Mouse (Mus musculus) spleen, adult 18-20 months (tissue): ENCODE measurements around the gene Ccdc40.

ENCODE experiments used
- DNase-seq, 2 experiments: peaks; one replicate each; pipeline ENCODE4 v3.0.0; 2022; ENCODE audit warnings: mixed read lengths in 2 of 2

The Ccdc40 gene

GRCm38 (mm10) chr11:119208870-119209370, 19.5 kb upstream of the Ccdc40 start:
- no peak for DNase-seq

- no peak for DNase-seq
Measured at GRCm38 (mm10) chr11:119209371-119210025, 18.9 kb upstream of the Ccdc40 start.

GRCm38 (mm10) chr11:119210321-119211100, 17.9 kb upstream of the Ccdc40 start:
- DNase-seq = no peak

- DNase-seq = no peak
Measured at GRCm38 (mm10) chr11:119211604-119212309, 16.6 kb upstream of the Ccdc40 start.

GRCm38 (mm10) chr11:119213166-119213885, 15.0 kb upstream of the Ccdc40 start:
- no peak for DNase-seq

- no peak for DNase-seq
Measured at GRCm38 (mm10) chr11:119215038-119215904, 13.1 kb upstream of the Ccdc40 start.

GRCm38 (mm10) chr11:119215905-119216507, 12.4 kb upstream of the Ccdc40 start:
- no peak for DNase-seq

GRCm38 (mm10) chr11:119217861-119218260, 10.5 kb upstream of the Ccdc40 start:
- no peak for DNase-seq

GRCm38 (mm10) chr11:119219816-119220465, 8.4 kb upstream of the Ccdc40 start:
- DNase-seq = no peak

- no peak for DNase-seq
Measured at GRCm38 (mm10) chr11:119221812-119222510, 6.4 kb upstream of the Ccdc40 start.

- DNase-seq = no peak
Measured at GRCm38 (mm10) chr11:119223124-119223890, 5.1 kb upstream of the Ccdc40 start.

GRCm38 (mm10) chr11:119224926-119225325, 3.4 kb upstream of the Ccdc40 start:
- DNase-seq = no peak

GRCm38 (mm10) chr11:119225634-119226033, 2.7 kb upstream of the Ccdc40 start:
- DNase-seq = no peak

- no peak for DNase-seq
Measured at GRCm38 (mm10) chr11:119227591-119227990, 781 bp upstream of the Ccdc40 start.

GRCm38 (mm10) chr11:119228846-119229626, 664 bp downstream of the Ccdc40 start:
- DNase-seq = peak; percentile 45 to 59

- DNase-seq = no peak
Measured at GRCm38 (mm10) chr11:119234770-119235169, 6.4 kb downstream of the Ccdc40 start.

- peak in 1 of 2 experiments; percentile 69 for DNase-seq
Measured at GRCm38 (mm10) chr11:119235596-119235995, 7.2 kb downstream of the Ccdc40 start.

- no peak for DNase-seq
Measured at GRCm38 (mm10) chr11:119236354-119236753, 8.0 kb downstream of the Ccdc40 start.
